Mouse (Mus musculus) neutrophil, adult 65 days (primary cell): ENCODE data around the gene Mrgpra2b. TPM values are rescaled to one million over a fixed set of nuclear protein-coding genes. Genes with fewer than 3 reads are reported as not detected.

Source experiments
- total RNA-seq: library from RNA; stranded (reverse); gene quantifications from 2 replicates; pipeline ENCODE4 v1.2.4, GENCODE M21; 2023

Mrgpra2b gene
- 596 and 609 TPM in 2 replicates for total RNA-seq

GRCm38 (mm10) chr7:47528762-47529161, at the start of gene Mrgpra2b:
TSS of gene Mrgpra2b (minus strand) at chr7:47528862.

GRCm38 (mm10) chr7:47452015-47452414, 76.6 kb downstream of the Mrgpra2b start, which contains the start of gene Mrgpra2a:
TSS of gene Mrgpra2a (minus strand) at chr7:47452139.

Other genes starting within 250 kb of the Mrgpra2b start
- gene Mrgpra1, start 174.6 kb downstream of the Mrgpra2b start, total RNA-seq = not detected in 2 replicates
- gene Mrgpra2a, start 76.7 kb downstream of the Mrgpra2b start, total RNA-seq = 80.1 and 106 TPM in 2 replicates
- not detected in 2 replicates for gene Mrgpra3, start 72.5 kb upstream of the Mrgpra2b start, total RNA-seq